Mouse (Mus musculus) thymus, postnatal 36 days (tissue): ENCODE results near the gene Ch25h.

Experiments used
- DNase-seq, 2 experiments: peaks; one replicate each; pipeline ENCODE4 v3.0.0; 2022; ENCODE audit warnings: mixed read lengths in 2 of 2

The Ch25h gene

DNA sequence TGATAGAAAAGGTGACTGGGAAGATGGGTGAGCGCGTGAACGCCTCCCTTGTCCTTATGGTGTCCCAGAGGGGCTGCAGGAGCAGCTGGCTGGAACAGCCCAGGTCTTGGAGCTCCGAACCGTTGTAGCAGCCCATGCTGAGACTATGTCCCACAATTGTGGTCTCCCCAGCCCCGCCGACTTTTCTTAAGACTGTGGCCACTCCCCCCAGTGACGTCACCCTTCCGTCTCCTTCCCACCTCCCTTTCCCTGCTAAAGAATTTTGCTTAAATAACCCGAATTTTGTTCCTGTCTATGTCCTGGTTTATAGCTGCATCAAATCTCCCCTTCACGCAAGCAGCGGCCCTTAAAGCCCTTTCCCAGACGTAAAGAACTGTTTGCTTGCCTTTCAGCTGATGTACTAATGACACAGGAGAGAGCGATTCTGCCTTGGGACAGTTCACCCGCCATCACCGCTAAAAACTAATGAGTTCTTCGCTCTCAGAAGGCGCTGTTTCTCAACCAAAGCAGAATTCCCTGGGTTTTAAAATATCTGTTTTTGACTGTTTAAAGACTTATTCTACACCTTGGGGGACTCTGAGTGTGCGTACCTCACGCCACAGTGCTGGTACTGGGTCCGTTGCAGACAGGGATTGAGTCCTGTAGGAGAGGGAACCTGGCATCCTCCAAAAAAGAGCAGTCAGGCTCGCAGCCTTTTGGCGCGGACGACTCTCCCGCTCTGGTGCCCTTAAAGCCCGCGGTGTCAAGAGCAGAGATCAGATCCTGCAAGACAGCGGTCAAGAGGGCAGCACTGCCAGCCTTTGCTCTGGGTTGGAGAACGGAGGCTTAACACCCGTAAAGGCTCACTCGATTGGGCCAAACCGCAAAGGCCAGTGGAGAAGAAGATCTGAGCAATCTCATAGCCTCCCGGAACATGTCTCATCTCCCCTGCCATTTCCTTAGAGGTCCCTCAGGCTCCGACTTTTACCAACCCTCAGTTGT is at the start of gene Ch25h:
Gene Ch25h, minus strand, starts transcription at position 174 of the 981 bp plus-strand sequence.
- peak; percentile 66 to 68 for DNase-seq

DNA sequence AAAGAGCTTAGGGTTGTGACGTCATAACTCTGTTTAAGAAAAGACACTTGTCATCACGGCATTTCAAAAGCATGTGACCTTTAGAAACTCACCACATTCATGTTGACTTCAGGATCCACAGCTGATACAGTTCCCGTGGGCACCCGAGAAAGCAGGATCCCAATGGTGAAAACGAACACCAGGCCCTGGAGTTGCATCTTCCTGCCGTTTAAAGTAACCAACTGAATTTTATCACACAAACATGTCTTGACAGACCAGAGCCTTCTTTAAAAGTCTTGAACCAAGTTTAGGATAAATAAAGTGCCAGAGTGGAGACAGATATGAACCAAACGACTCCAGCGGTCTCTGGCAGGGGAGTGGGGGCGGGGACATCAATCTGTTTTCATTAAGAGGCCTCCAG is 49.7 kb upstream of the Ch25h start:
- DNase-seq, result no peak

- no peak for DNase-seq
Observed at GRCm38 (mm10) chr19:34523106-34523725, 48.3 kb upstream of the Ch25h start.

DNA sequence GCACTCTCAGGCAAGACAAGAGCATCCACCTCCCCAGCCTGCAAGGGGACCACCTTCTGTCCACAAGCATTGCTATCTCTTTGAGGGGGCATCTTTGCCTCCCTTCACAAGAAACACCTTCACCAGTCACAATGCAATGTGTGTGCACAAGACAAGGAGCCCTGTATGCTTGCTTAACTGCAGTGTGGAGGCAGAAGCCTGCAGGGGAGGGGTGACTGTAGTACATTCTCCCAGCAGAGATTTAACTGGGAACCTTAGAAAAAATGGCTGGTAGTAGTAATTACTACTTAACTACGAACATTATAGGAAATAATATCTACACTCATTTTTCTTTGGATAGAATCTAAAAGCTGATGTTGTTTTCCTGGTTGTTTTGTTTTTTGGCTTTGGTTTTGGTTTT is 47.0 kb upstream of the Ch25h start:
- no peak for DNase-seq

GRCm38 (mm10) chr19:34521361-34521760 is 46.4 kb upstream of the Ch25h start:
- no peak for DNase-seq

GRCm38 (mm10) chr19:34520051-34520450 is 45.1 kb upstream of the Ch25h start:
- no peak for DNase-seq

DNA sequence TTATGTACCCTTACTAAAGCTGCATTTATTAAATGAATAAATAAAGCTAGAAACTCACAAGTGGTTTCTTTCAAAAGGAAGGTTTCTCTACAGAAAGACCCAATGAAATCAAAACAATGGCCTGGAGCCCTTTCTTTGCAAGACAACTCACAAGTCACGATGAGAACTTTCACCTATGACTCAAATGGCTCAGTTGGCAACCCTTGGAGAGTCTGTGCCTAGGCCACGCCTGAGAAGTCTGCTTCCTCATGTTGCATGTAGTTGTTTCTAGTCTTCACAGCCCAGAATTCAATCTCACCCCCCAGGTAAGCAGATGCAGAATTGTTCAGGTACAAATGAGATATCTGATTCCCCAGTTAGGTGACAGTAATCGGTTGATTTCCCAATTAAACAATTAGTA is 44.7 kb upstream of the Ch25h start:
- no peak for DNase-seq

- no peak for DNase-seq
Observed at GRCm38 (mm10) chr19:34518786-34519185, 43.8 kb upstream of the Ch25h start.

DNA sequence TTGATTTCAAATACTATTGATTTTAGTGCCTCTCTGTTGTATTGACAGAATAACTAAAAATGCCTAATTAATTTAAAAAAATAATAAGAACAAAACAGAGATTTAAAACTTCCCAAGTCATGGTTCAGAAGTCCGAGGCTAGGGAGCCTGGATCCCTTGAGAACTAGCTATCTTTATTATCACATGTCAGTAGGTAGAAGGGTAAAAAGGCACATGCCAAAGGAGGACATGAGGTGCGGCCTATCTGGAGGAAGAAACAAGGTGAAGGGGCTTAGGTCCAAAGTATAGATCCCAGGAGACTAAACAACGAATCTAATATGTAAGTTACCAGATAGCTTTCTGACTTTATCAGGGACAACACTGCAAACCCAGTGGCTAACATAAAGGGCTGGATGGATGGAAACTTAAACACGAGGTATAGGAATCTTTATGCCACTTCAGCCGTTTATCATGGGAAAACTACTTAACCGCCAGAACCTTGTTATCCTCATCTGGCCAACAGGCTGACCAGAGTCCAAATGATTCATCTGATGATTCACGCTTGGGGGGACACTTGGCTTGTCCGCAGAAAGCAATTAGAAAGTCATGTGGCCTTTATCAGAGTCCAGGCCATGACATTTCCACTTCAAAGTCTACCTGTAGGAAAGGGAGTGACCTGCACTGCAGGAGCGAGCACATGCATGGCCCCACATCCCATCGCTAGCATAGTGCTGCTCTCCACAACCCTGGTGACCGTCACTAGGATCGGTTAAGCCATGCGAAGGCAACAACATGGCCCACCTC is 43.0 kb upstream of the Ch25h start:
- DNase-seq, result no peak

GRCm38 (mm10) chr19:34517197-34517596 is 42.2 kb upstream of the Ch25h start:
- DNase-seq, result no peak

- DNase-seq, result no peak
Observed at GRCm38 (mm10) chr19:34516346-34516745, 41.4 kb upstream of the Ch25h start.

DNA sequence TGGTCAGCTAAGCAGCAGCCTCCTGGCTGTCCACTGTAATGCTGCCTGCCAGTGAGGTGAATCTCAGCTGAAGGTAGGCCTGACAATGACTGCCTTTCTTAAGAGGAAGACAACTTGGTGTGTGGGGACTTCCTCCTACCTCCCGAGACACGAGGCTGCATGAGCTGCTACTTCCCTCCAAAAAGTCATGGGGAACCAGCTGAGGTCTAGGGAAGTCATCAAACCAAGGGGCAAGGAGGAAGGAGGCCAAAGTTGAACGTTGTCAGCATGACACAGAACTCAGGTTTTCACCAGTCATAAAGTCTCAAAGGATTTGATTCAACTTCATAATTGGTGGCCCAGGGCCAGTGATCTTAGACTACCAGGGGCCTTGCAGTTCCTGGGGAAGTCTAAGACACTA is 40.7 kb upstream of the Ch25h start:
- DNase-seq, result peak; percentile 25 to 33

DNA sequence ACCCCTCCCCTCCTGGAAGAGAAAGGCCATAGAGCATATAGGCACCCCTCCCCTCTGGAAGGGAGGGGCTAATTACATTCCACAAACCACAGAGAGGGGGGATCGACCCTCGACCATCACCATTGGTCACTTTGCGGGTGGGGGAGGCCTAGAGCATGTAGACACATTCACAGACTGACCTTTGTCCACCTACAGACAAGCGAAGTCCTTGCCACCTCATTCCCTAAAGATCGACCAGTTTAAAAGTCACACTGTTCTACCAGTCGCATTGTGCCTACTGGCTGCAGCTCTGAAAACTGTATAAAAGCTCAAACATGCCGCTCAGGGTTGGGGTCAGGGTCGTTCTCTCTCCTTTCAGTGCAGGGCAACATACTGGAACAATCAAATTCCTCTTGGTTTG is 36.6 kb upstream of the Ch25h start:
- DNase-seq, result peak; percentile 33 to 37

DNA sequence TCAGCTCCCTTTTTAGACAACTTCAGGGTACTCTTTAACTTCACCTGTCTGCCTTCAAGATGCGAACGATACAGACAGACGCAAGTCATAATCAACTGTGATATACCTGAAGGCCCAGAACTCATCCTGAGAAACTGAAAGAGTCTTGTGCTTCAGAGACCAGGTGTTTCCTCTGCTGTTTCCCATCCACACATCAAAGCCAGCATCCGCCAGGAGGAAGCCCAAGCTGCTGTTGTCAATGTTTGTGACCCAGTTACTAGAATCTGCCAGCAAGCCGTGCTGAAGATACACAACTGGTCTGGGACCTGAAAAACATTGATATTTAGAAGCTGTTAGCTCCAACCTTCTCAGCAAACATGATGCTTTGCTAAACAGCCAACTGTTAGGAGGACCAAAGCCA is 35.8 kb upstream of the Ch25h start:
- peak; percentile 76 to 90 for DNase-seq

DNA sequence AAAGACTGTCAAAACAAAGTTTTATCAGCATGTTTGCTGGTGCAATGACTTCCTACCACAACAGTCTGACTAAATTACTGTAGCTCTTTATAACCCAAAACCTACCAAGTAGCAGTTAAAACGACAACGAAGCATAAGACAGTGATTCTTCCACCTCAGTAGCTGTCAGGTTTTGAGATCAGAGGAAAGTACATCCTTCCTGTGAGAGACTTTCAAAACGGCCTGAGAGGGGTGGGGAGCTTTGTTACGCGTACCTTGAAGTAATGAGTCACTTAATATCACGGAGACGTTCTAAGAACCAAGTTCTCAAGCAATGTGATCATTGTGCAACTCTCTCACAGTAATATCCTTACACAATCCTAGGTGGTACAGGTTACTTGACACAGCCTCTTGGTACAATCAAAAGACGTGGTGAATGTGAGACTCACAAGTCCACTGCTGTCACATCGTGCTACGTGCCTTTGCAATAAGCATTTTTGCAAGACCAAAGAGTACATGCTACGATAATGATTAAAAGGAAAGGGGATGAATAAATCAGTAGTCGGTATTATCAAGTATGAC is 30.3 kb upstream of the Ch25h start:
- DNase-seq, result peak in 1 of 2 experiments; percentile 39

DNA sequence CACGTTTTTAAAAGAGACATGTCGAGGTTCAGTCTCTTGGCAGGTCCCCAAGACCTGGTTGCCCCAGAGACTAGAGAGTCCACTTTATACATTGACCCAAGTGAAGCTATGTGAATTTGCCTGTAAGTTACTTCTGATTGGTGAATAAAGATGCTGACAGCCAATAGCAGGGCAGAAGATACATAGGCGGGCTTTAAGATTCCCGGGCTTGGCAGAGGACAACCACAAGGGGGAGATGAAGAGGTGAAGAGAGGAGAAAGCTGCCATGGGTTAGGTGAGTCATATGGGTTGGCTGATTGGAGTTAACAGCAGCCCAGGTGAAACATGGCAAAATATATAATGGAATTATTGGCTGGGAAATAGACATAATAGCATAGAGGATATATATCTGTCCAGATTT is 25.8 kb upstream of the Ch25h start:
- peak; percentile 84 to 88 for DNase-seq

- DNase-seq, result no peak
Observed at GRCm38 (mm10) chr19:34496353-34496752, 21.4 kb upstream of the Ch25h start.

- no peak for DNase-seq
Observed at GRCm38 (mm10) chr19:34493859-34494258, 18.9 kb upstream of the Ch25h start.

DNA sequence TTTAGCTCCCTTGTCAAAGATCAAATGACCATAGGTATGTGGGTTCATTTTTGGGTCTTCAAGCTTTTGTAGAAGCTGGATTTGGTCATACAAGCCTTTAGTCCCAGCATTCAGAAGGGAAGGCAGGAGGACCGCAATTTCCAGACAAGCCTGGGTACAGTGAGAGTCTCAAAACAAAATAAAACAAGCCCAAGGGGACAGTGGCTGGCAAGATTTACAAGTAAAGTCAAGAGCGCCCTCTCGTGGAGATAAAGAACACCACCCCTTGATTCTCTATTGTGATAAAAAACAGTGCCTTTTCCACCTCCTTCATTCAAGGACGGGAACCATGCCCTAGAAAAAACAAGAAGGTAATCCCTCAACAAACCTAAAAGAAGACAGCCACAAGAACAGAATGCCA is 8.6 kb upstream of the Ch25h start:
- peak in 1 of 2 experiments; percentile 27 for DNase-seq

GRCm38 (mm10) chr19:34474228-34474990 is 555 bp downstream of the Ch25h start:
- DNase-seq, result peak; percentile 35 to 47

DNA sequence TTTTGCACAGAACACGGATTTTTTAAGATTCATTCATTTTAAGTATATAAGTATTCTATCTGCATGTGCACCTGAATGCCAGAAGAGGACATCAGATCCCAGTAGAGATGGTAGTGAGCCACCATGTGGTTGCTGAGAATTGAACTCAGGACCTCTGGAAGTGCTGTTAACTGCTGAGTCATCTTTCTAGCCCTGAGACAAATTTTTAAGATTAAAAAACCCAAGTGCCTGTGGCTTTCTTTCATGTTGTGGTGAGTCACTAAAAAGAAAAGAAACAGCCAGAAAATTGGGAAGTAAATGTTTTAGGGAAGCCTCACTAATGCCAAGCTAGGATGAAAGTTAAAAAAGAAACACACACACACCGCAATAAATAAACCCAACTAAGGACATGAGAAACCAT is 3.3 kb downstream of the Ch25h start:
- DNase-seq, result no peak

DNA sequence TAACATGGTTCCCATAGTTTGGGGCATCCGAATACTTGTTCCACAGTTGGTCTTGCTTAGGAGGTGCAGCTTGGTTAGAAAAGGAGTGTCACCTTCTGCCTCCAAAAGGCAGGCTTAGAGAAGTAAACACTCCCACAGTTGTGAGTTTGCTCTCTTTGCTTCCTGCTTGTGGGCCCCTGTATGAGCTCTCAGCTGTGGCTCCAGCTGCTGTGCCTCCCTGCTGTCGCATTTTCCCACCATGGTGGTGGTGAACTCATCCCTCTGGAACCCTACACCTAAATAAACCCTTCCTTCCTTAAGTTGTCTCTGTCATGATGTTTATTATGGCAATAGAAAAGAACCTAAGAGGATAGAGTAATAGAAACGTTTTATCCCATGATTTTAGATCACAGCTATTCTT is 6.2 kb downstream of the Ch25h start:
- no peak for DNase-seq
